Mouse (Mus musculus) limb, embryonic 11.5 days (tissue): Measurements from ENCODE around the gene Dmrtc2. TPM values are rescaled to one million over a fixed set of nuclear protein-coding genes. Genes with fewer than 3 reads are reported as not detected.

Experiments used
- ATAC-seq: fragments of 200-750 bp; cut with Nextera tagmentation; 2 replicates; pipeline ENCODE4 v1.8.0; 2017; ENCODE audit warnings: low read depth; ENCODE audit not compliant: insufficient number of reproducible peaks, low FRiP score, low TSS enrichment
- DNase-seq: peaks from one replicate; pipeline ENCODE4 v3.0.0-alpha.2; 2015; ENCODE audit warnings: low spot score
- H3K27ac ChIP-seq: fragments of 300-500 bp; sonication (generic); replicated peaks from 2 replicates; pipeline ENCODE4 v1.5.1; 2014; ENCODE audit warnings: low read depth, mild to moderate bottlenecking, low read length
- H3K27me3 ChIP-seq: fragments of 300-500 bp; sonication (generic); 2 replicates; pipeline ENCODE4 v1.6.1; 2014; ENCODE audit warnings: mild to moderate bottlenecking, low read length, mixed read lengths; ENCODE audit not compliant: control insufficient read depth, insufficient read depth
- H3K36me3 ChIP-seq: fragments of 300-500 bp; sonication (generic); 2 replicates; pipeline ENCODE4 v1.6.1; 2014; ENCODE audit warnings: mild to moderate bottlenecking, low read length, moderate library complexity, mixed read lengths; ENCODE audit not compliant: control insufficient read depth, insufficient read depth
- H3K4me1 ChIP-seq: fragments of 300-500 bp; sonication (generic); 2 replicates; pipeline ENCODE4 v1.6.1; 2014; ENCODE audit warnings: low read length, mixed read lengths; ENCODE audit not compliant: control insufficient read depth, insufficient read depth
- H3K4me2 ChIP-seq: fragments of 300-500 bp; sonication (generic); 2 replicates; pipeline ENCODE4 v1.6.1; 2014; ENCODE audit warnings: low read depth, mild to moderate bottlenecking, moderate library complexity; ENCODE audit not compliant: severe bottlenecking
- H3K4me3 ChIP-seq: fragments of 300-500 bp; sonication (generic); 2 replicates; pipeline ENCODE4 v1.5.1; 2014; ENCODE audit warnings: low read depth, low read length
- H3K9ac ChIP-seq: fragments of 300-500 bp; sonication (generic); 2 replicates; pipeline ENCODE4 v1.6.1; 2014; ENCODE audit warnings: mild to moderate bottlenecking, low read length
- H3K9me3 ChIP-seq: fragments of 300-500 bp; sonication (generic); 2 replicates; pipeline ENCODE4 v1.6.1; 2016; ENCODE audit warnings: low read length; ENCODE audit not compliant: control insufficient read depth
- WGBS: fragments of 180-500 bp; shearing (Covaris S2); extraction: QIAGEN DNeasy Blood & Tissue Kit; methylation state at CpG from one replicate; pipeline ENCODE4 v1.1.7; 2014; 5-methylcytosine and 5-hydroxymethylcytosine counted together
- polyA plus RNA-seq: library from polyadenylated mRNA; unstranded; fragments of >200 nt; fragmentation: Nextera tagmentation; extraction: Ambion mirVana; gene quantifications from 2 replicates; pipeline ENCODE4 v1.2.1, GENCODE M21; 2014

The Dmrtc2 gene
- polyA plus RNA-seq, 1 experiment from 2014 or later: not detected

- ATAC-seq: no peak
- 32% methylated on average over 7 of the region's 7 CpGs for WGBS
- Histone ChIP-seq H3K9ac (no peak overlapping the region; the same call in 1 of the 2 replicates), H3K4me1 (peaks cover 5% of the 10 kb centered on the region; the same call in 1 of the 2 replicates), H3K36me3 (no peaks in the 10 kb centered on the region), H3K4me2 (no peak overlapping the region), H3K4me3 (no peak overlapping the region), H3K27ac (no peak overlapping the region), H3K9me3 (no peaks in the 10 kb centered on the region), H3K27me3 (no peaks in the 10 kb centered on the region)
- DNase-seq: peak; percentile 28
Observed at GRCm38 (mm10) chr7:24853695-24854094, 16.2 kb upstream of the Dmrtc2 start.

GRCm38 (mm10) chr7:24856460-24857120, 13.3 kb upstream of the Dmrtc2 start:
- Histone ChIP-seq H3K4me3 (no peak overlapping the region), H3K9ac (no peak overlapping the region), H3K27ac (no peak overlapping the region), H3K9me3 (no peaks in the 10 kb centered on the region), H3K4me1 (peaks cover 5% of the 10 kb centered on the region; the same call in 1 of the 2 replicates), H3K36me3 (no peaks in the 10 kb centered on the region), H3K27me3 (no peaks in the 10 kb centered on the region), H3K4me2 (no peak overlapping the region)
- WGBS: 56% methylated on average over 6 of the region's 6 CpGs
- ATAC-seq (no peak), DNase-seq (no peak)

GRCm38 (mm10) chr7:24859234-24859633, 10.6 kb upstream of the Dmrtc2 start:
- Histone ChIP-seq H3K9me3 (no peaks in the 10 kb centered on the region), H3K27me3 (no peaks in the 10 kb centered on the region), H3K9ac (no peak overlapping the region), H3K4me3 (no peak overlapping the region), H3K27ac (no peak overlapping the region), H3K4me2 (no peak overlapping the region), H3K36me3 (no peaks in the 10 kb centered on the region), H3K4me1 (no peaks in the 10 kb centered on the region)
- no peak for ATAC-seq
- 74% methylated on average over 5 of the region's 5 CpGs for WGBS
- DNase-seq: no peak

DNA sequence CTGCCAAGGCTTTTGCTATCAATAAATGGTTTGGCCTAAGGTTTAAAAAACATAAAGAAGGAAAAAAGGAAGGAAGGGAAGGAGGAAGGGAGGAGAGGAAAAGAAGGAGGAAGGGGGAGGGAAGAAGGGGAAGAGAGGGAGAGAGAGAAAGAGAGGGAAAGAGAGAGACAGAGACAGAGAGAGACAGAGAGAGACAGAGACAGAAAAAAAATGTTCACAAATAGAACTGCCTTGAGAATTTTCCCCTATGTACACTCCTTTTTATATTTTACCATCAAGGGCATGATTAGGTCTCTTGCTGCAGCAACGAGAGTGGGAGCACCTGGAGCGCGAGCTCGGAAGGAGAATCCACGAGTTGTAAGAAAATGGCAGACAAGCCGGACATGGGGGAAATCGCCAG, 7.9 kb upstream of the Dmrtc2 start, which contains the start of gene Gm9844:
Gm9844 (plus strand) TSS at position 301 of the 400 bp plus-strand sequence.
- no peak within 1 kb of the TSS for H3K4me2 ChIP-seq
- 88% methylated on average over 7 of the region's 7 CpGs for WGBS

DNA sequence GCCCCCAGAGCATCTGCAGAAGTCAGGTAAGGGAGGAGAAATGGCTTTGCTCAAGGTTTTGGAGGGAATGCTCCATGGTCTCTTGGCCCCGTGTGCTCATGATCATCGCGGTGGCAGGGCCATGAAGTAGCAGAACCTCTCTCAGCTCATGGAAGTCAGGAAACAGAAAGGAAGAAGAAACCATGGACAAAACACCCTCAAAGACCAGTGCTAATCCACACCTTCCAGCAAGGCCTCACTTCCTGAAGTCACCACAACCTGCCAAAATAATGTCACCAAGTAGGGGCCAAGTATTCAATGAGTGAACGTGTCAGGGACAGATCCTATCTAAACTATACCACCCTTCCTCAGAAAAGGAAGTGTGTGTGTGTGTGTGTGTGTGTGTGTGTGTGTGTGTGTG, 7.0 kb upstream of the Dmrtc2 start:
- no peak for ATAC-seq
- Histone ChIP-seq H3K4me3 (no peak overlapping the region), H3K4me2 (no peak overlapping the region), H3K4me1 (no peaks in the 10 kb centered on the region), H3K27ac (no peak overlapping the region), H3K36me3 (no peaks in the 10 kb centered on the region), H3K9me3 (no peaks in the 10 kb centered on the region), H3K27me3 (no peaks in the 10 kb centered on the region), H3K9ac (no peak overlapping the region)
- 91% methylated on average over 4 of the region's 4 CpGs for WGBS
- no peak for DNase-seq

More for the DNA sequence above, 7.9 kb upstream of the Dmrtc2 start, which contains the start of gene Gm9844:
- no peak within 1 kb of the TSS for H3K27ac ChIP-seq
- H3K36me3 ChIP-seq: no peaks in the 10 kb centered on the region
- DNase-seq: no peak
- no peak within 1 kb of the TSS for H3K4me3 ChIP-seq
- H3K27me3 ChIP-seq: no peaks in the 10 kb centered on the region
- H3K9me3 ChIP-seq: no peaks in the 10 kb centered on the region
- H3K4me1 ChIP-seq: no peaks in the 10 kb centered on the region
- ATAC-seq: no peak
- H3K9ac ChIP-seq: no peak within 1 kb of the TSS

DNA sequence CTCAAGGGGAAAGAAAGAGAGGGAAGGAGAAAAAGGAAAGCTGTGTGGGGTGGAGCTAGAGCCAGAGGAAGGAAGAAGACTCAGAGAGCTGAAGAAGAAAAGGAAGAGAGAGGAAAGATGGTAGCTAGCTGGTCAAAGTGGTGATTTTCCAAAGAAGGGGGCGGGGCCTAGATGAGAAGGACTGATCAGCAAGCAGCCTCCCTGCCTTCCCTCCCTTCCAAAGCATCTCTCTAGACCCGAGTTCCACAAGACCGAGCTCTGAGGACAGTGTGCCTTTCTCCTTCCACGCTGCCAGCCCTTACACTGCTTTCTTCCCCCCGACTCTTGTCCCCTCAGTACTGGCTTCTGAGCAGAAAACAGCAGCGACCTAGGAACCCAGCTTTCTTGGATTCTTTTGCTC, 5.7 kb upstream of the Dmrtc2 start:
- 44% methylated on average over 6 of the region's 6 CpGs for WGBS
- no peak overlapping the region for H3K9ac ChIP-seq
- no peaks in the 10 kb centered on the region for H3K27me3 ChIP-seq
- H3K4me2 ChIP-seq: no peak overlapping the region
- H3K27ac ChIP-seq: no peak overlapping the region
- no peaks in the 10 kb centered on the region for H3K9me3 ChIP-seq
- ATAC-seq (no peak), DNase-seq (no peak)
- H3K36me3 ChIP-seq: no peaks in the 10 kb centered on the region
- no peaks in the 10 kb centered on the region for H3K4me1 ChIP-seq
- H3K4me3 ChIP-seq: no peak overlapping the region

DNA sequence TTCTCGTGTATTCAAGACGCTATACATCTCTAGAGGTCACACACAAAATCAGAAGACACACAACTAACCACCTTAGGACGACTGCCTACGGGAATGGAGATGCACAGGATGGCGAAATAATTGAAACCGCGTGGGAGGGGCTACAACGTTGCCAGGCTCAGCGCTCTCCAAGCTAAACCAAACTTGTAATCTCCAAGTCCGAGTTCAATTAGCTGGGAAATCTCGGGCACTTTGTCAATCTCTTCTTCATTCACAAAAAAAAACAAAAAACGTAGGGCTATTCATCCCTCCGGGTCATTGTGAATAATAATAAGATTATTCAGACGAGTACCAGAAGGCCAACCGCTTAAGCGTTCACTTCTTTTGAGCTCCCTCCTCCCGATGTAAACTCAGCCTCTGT, 777 bp upstream of the Dmrtc2 start:
- peaks cover 7% of the 10 kb centered on the region; the same call in 1 of the 2 replicates for H3K9me3 ChIP-seq
- no peak overlapping the region for H3K4me3 ChIP-seq
- no peak overlapping the region for H3K4me2 ChIP-seq
- no peaks in the 10 kb centered on the region for H3K36me3 ChIP-seq
- H3K9ac ChIP-seq: no peak overlapping the region
- 0 out of 2 replicates have a peak, but pooled peaks cover 3% of the 10 kb centered on the region for H3K27me3 ChIP-seq
- WGBS: 69% methylated on average over 17 of the region's 17 CpGs
- no peak for ATAC-seq
- no peaks in the 10 kb centered on the region for H3K4me1 ChIP-seq
- no peak for DNase-seq
- no peak overlapping the region for H3K27ac ChIP-seq

DNA sequence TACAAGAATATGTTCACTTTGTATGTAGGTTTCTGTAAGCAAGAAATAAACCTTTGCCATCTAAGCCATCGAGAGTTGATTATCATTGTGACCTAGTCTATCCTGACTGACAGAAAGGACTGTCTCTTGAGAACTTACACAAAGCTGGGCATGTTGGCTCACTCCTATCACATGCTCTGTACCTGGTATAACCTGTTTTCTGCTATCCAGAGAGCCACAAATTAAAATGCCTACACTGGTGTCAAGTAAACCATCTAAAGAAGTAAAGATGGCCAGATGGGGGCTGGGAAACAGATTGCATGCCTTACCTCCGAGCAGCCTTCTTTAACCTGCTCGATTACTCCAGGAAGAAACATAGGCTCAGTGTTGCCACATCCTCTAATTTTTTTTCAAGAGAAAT, 7.7 kb downstream of the Dmrtc2 start:
- Histone ChIP-seq H3K27ac (no peak overlapping the region), H3K36me3 (no peaks in the 10 kb centered on the region), H3K4me2 (no peak overlapping the region), H3K27me3 (no peaks in the 10 kb centered on the region), H3K4me1 (no peaks in the 10 kb centered on the region), H3K9me3 (no peaks in the 10 kb centered on the region), H3K9ac (no peak overlapping the region), H3K4me3 (no peak overlapping the region)
- ATAC-seq (no peak), DNase-seq (no peak)
- 60% methylated on average over 3 of the region's 3 CpGs for WGBS

DNA sequence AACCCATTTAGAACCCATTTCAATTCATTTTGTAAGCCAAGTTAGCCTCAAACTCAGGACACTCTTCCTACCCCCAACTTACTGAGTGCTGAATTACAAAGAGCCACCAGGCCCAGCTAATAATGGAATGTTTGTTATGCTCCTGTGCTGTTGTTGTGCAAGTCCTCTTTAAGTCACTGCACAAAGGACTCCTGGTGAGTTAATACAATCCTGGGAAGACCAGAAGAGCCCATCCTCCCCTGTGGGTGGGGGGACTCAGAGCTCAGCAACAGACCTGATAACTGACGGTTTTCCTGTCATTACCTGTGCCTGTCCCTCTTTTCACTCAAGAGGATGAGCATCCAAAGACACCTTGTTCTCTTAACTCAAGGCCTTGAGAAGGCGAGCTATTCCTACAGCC, 9.8 kb downstream of the Dmrtc2 start:
- no peaks in the 10 kb centered on the region for H3K36me3 ChIP-seq
- no peak overlapping the region for H3K27ac ChIP-seq
- H3K4me3 ChIP-seq: no peak overlapping the region
- H3K4me2 ChIP-seq: no peak overlapping the region
- no peaks in the 10 kb centered on the region for H3K27me3 ChIP-seq
- 31% methylated on average over 2 of the region's 2 CpGs for WGBS
- H3K4me1 ChIP-seq: no peaks in the 10 kb centered on the region
- no peaks in the 10 kb centered on the region for H3K9me3 ChIP-seq
- no peak for DNase-seq
- H3K9ac ChIP-seq: no peak overlapping the region
- no peak for ATAC-seq
